Mouse (Mus musculus) mesoderm, embryonic 11.5 days (tissue): ENCODE results near the gene Cryab.

Experiments used
- DNase-seq: peaks from one replicate; pipeline ENCODE4 v3.0.0-alpha.2; 2012; ENCODE audit warnings: low read depth, low spot score

Gene Cryab

GRCm38 (mm10) chr9:50751323-50751722 lies at the start of gene Cryab:
Cryab (plus strand) TSS chr9:50751325.
- no peak for DNase-seq

GRCm38 (mm10) chr9:50704907-50705306 lies 46.2 kb upstream of the Cryab start:
- no peak for DNase-seq

- DNase-seq, result no peak
Measured at GRCm38 (mm10) chr9:50709108-50709507, 42.0 kb upstream of the Cryab start.

- no peak for DNase-seq
Measured at GRCm38 (mm10) chr9:50711337-50711736, 39.8 kb upstream of the Cryab start.

DNA sequence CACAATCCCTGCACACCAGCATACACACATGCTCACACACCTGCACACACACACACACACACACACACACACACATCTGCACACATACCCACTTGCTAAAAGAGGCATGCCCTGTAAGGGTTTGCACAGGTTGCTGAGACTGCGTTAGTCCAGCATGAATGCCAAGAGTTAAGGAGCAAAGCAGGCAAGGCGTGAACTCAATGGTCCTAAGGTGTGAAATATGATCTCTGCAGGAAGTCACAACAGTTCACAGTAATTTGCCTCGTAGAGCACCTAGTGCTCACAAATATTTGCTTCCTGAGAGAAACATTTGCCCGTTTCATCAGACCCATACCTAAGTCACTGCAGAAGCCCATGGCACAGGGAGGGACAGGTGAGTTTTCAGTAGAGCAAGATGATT lies 36.9 kb upstream of the Cryab start:
- no peak for DNase-seq

GRCm38 (mm10) chr9:50718878-50719277 lies 32.2 kb upstream of the Cryab start:
- no peak for DNase-seq

GRCm38 (mm10) chr9:50721061-50721460 lies 30.1 kb upstream of the Cryab start:
- DNase-seq, result no peak

DNA sequence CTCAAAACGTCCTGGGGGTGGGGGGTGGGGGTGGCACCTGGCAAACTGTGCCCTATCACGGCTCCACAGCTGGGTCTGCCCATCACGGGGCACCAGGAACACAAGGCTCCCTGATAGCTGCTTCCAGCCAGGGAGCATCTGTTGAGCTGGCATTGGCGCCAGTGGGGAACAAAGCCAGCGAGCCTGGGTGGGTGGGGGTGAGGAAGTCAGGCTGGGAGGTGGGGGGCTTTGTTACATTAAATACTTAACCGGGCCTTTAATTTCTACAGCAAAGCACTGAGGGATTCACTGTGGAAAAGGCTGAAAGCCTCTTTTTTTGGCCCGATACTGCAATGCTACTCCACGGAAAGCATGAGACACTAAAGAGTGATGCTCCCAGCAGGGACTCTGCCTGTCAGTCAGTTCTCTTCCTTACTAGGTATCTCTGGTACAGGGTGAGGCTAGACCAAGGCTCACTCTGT lies 28.6 kb upstream of the Cryab start:
- DNase-seq, result no peak

DNA sequence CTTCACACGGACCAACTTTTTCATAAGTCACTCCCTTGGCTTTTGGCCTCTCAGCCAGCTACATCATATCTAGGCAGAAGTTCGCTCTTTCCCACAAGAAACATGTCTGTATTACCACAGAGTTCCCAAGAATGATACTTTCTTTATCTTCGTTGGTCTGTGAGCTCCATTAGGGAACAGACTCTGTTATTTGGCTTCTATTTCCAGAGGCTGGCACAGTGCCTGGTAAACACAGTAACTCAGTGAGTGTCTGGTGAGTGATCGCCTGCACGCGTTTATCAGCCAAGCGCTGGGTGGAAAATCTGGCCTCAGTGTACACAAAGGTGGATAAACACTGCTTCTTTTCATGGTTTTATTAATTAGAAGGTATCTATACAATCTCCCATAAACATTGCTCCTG lies 27.7 kb upstream of the Cryab start:
- no peak for DNase-seq

DNA sequence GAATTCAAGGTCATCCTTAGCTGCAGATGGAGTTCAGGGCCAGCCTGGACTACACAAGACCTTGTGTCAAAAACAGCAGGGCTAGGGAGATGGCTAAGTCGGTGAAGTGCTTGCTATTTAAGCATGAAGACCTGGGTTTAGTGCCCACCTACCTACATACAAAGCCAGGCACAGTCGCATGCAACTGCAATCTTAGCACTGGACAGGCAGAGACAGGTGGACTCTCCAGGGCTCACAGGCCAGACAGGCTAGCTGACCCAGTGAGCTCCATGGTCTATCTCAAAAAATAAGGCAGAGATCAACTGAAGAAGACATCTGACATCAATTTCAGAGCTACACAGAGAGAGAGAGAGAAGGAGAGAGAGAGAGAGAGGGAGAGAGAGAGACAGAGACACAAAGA lies 27.0 kb upstream of the Cryab start:
- no peak for DNase-seq

- DNase-seq, result no peak
Measured at GRCm38 (mm10) chr9:50724661-50725330, 26.3 kb upstream of the Cryab start.

GRCm38 (mm10) chr9:50725921-50726590 lies 25.1 kb upstream of the Cryab start:
- peak; percentile 61 for DNase-seq

DNA sequence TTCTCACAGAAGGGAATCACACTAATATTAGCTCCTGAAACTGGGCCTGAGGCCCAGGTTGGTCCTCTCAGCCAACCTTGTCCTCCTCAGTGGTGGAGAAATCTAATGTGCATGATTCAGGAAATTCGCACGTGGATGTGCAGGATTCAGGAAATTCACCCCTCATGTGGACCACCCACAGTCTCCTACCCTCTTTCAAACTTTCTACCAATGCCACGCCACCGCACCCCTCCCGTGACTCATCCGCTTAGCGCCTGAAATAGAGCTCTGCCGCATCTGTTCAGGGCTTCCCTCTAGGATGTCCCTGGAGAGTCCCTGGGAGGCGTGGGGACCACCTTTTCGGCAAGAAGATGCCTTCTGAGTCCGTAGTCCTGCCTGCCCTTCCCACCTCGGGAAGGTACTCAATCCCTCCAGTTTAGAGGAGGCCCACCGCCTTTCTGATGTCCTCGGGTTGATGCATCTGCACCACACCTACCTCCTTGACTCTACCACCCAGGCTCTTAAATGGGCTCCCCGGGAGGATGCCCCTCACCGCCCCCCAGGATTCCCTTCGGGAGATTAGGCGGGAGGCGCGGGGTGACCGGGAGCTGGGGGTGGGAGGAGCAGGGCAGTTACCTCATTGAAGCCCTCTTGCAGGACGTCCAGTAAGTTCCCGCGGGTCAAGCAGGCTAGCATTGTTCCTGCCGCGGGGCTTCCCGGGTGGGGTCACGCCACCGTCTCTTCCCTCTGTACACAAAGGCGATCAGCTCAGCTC lies 23.8 kb upstream of the Cryab start:
- peak; percentile 59 for DNase-seq

- DNase-seq, result peak; percentile 87
Measured at GRCm38 (mm10) chr9:50727925-50728651, 23.0 kb upstream of the Cryab start.

DNA sequence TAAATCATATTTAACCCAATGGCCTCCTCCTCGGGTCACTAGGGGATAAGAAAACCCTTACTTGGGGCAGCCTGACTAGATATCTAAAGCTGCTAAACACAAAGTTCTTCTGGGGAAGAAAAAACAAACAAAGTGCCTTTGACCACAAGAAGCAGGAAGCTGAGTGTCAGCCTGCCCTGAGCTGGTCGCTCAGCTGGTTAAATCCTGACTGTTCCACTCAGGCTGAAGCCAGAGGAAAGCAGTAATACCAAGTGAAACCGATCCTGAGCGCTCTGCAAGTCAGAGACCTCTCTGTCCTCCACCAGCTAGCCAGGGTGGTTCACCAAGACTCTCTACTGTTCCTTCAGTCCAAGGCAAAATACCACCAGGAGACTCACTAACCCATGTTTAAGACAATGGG lies 21.5 kb upstream of the Cryab start:
- DNase-seq, result no peak

DNA sequence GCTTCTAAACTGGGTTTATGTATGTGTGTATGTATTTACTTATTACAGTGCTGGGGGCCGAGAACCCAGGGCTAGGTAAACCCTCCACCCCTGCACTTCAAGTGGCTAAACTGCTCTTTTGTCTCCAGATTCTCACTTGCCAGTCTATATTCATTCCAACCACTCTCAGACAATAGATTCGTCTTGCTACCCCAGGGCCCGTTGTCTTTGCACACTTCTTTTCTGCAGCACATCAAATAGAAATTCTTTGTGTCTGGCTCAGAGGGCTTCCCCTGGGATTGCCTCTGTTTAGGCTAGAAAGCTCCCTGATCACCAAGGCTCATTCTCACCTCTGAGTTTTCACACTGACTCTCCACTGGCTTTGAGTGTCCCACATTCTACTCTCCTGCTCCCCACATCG lies 18.6 kb upstream of the Cryab start:
- DNase-seq, result no peak

DNA sequence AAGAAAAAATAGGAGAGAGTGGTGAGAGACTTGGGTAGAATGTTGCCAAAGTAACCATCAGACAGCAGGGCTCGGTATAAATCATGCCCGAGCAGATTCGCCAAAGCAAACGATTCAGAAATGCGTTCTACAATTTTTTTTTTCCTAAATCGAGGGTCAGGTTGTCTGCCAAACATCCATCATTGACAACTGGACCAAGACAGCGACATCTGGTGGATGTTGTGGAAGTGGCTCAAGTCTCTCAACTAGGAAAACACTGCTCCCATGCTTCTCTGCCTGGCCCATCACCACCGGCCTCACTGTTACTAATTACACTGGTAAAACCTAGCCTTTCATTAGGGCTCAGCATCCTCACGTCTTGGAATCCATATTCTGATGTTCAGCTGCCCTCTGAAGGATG lies 16.1 kb upstream of the Cryab start:
- DNase-seq, result peak; percentile 69

DNA sequence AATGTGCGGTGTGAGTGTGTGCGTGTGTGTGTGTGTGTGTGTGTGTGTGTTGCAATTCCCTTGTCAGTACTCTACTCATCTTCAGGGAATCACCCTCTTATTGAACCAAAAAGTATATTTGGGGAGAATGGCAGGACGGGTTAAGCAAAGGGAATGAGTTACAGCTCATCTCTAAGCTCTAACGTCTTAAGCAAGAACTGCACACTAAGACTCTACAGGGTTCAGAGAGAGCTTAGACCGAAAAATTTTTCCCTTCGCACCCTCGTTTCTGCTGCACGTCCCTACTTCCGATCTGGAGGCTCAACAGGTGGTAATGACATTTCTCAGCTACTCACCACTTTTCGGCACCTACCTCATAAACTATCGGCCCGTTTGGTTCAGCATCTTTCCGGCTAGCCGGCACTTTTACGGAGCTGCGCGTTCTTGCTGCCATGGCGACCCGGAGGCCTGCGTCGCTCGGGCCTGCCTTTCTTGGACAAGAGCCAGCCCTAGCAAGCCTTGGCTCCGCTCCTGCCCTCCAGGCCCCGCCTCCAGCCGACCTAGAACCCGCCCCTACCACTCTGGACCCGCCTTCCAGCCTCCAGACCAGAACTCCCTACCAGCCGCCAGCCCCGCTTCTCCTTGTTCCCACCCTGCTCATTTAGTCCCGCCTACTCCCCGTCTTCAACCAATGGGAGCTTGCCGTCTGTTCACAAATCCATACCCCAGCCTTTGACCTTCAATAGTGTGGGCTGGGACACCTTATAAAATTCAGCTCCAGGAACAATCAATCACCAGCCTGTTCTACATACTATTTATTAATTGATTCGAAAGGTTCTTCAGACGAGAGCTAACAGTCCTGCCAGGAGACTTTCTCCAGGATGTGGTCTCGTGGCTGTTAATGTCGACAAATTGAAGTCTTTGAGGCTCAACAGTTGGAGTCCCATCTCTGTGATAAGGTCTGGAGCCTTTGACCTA lies 11.9 kb upstream of the Cryab start, which contains the start of gene Dixdc1:
Gene Dixdc1 (minus strand): TSS at position 604 of the 957 bp plus-strand sequence.
- peak; percentile 93 for DNase-seq

- DNase-seq, result no peak
Measured at GRCm38 (mm10) chr9:50740867-50741784, 10.0 kb upstream of the Cryab start.

GRCm38 (mm10) chr9:50742261-50742660 lies 8.9 kb upstream of the Cryab start:
- no peak for DNase-seq
